Mouse (Mus musculus) C2C12 (cell line): ENCODE measurements around the gene Ltbp2.

Experiments used
- CTCF ChIP-seq: IDR thresholded peaks from one replicate; pipeline ENCODE4 v1.5.1; 2011; ENCODE audit not compliant: control insufficient read depth, insufficient read depth, insufficient read length
- MAX ChIP-seq: IDR thresholded peaks from one replicate; pipeline ENCODE4 v1.6.1; 2011; ENCODE audit warnings: mild to moderate bottlenecking, control low read depth
- MYOD1 ChIP-seq: IDR thresholded peaks from one replicate; pipeline ENCODE4 v1.6.1; 2011; ENCODE audit warnings: low read depth; ENCODE audit not compliant: control insufficient read depth, insufficient read length

GRCm38 (mm10) chr12:84893648-84894628 is 17.6 kb upstream of the Ltbp2 start:
- no peak for TF ChIP-seq MAX
- TF ChIP-seq MYOD1: no peak
- no peak for TF ChIP-seq CTCF
